Mouse (Mus musculus): Measurements from ENCODE around the gene Pla1a.

- no peak for TF ChIP-seq POLR2A (IDR thresholded peaks at IDR 0.05; ENCODE audit: borderline replicate concordance, low read depth, low read length)
- TF ChIP-seq CTCF (IDR thresholded peaks at IDR 0.05; ENCODE audit: low read depth, low read length): no peak
Observed at GRCm38 (mm10) chr16:38461749-38462148, 28.8 kb upstream of the Pla1a start.

Measured in bone marrow macrophage, adult 2 months (primary cell).